Mouse (Mus musculus) layer of hippocampus, adult 6 months (tissue): Measurements from ENCODE around the gene Cracr2a. TPM values are rescaled to one million over a fixed set of nuclear protein-coding genes. Genes with fewer than 3 reads are reported as not detected.

Source experiments
- long read RNA-seq, 2 experiments: library from polyadenylated mRNA; unstranded; transcript quantifications; one replicate each; pipeline ENCODE4 v2.0.0; 2019 to 2020
- polyA plus RNA-seq: library from polyadenylated mRNA; unstranded; fragments of <200 nt; fragmentation: Nextera tagmentation; gene quantifications from 2 replicates; pipeline ENCODE4 v1.2.3, GENCODE M21; 2021

The Cracr2a gene
- 0.13 and 0.41 TPM in 2 replicates for polyA plus RNA-seq
- long read RNA-seq, experiment 1, partial matches to known transcripts = 0 of 1 reads
- long read RNA-seq, experiment 1, other reads (novel, unspliced or antisense) = 1 of 1 reads
- long read RNA-seq, experiment 2, full-length matches to known transcripts = 1 of 4 reads
- long read RNA-seq, experiment 2, partial matches to known transcripts = 1 of 4 reads
- long read RNA-seq, experiment 2, other reads (novel, unspliced or antisense) = 2 of 4 reads

GRCm38 (mm10) chr6:127561231-127562020 is at the start of gene Cracr2a:
Cracr2a (plus strand) TSS chr6:127561338.

Other genes starting within 250 kb of the Cracr2a start
- gene Parp11, start 114.5 kb upstream of the Cracr2a start, polyA plus RNA-seq = 14.9 and 15.0 TPM in 2 replicates
- 25.2 and 25.3 TPM in 2 replicates for gene Prmt8, start 208.1 kb downstream of the Cracr2a start, polyA plus RNA-seq